Mouse (Mus musculus): ENCODE data around the gene Igsf9b.

The Igsf9b gene

DNA sequence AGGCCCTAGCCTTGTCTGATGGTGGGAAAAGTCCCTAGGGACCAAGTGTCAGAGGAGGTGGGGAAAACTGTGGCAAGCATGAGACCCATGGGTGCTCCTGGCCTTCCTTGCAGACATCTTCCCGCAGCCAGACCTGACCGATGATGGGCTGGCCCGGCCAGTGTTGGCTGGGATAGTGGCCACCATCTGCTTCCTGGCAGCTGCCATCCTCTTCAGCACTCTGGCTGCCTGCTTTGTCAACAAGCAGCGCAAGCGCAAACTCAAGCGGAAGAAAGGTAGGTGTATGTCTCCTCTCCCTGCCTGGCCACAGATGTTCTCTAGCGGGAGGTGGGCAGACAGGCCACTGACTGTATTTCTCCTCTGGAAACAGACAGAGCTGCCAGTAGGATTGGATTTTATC is 32.5 kb downstream of the Igsf9b start:
- no peak for DNase-seq (ENCODE audit: extremely low spot score)

- DNase-seq (ENCODE audit: extremely low spot score): no peak
Observed at GRCm38 (mm10) chr9:27334895-27335294, 35.9 kb downstream of the Igsf9b start.

DNA sequence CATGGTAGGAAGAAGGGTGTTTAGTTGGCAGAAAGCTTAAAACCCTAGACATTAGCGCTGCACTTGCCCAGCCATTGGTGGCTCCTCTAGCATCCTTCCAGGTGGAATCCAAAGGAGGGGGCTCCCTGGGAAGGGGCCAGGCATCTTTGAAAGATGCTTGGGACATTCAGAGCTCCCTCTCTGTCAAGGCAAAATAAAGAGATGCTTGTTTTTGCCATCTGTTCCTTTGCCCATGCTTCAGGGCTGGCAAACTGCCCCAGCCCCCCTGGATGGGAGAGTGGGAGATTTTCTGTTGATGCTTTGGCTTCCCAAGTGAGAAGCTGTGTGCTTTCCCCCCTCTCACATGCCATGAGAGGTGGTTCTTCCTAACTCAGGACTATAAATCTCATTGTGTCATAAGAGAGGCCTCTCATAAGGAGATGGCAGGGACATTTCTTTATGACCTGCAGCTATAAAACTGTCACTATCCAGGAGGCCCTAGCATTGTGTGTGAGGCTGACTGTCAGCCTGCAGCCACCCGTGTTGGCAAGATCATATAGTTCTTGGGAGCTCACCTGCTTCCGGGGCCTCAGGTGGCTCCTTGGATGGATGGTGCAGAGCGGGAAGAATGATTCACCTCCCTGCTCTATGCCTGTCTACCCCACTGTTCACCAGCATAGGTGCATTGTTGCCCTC is 38.1 kb downstream of the Igsf9b start:
- DNase-seq (ENCODE audit: extremely low spot score): no peak

DNA sequence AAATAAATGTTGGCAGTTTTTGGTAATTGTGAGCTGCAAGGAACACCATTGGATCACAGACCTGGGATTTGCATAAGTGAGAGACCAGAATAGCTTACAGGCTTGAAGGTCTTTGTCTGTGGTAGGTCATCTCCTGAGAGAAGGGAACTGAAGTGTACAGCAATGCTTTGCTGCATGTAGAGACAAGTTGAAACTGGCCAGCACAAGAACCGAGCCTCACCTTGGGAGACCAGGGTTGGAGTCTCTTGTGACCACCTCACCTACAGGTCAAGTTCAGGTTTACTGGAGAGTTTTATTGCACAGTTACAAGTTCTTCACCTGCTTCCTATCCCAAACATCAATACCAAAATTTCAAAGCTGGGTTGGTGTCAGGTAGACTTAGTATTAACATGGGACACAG is 40.2 kb downstream of the Igsf9b start:
- DNase-seq (ENCODE audit: extremely low spot score): no peak

DNA sequence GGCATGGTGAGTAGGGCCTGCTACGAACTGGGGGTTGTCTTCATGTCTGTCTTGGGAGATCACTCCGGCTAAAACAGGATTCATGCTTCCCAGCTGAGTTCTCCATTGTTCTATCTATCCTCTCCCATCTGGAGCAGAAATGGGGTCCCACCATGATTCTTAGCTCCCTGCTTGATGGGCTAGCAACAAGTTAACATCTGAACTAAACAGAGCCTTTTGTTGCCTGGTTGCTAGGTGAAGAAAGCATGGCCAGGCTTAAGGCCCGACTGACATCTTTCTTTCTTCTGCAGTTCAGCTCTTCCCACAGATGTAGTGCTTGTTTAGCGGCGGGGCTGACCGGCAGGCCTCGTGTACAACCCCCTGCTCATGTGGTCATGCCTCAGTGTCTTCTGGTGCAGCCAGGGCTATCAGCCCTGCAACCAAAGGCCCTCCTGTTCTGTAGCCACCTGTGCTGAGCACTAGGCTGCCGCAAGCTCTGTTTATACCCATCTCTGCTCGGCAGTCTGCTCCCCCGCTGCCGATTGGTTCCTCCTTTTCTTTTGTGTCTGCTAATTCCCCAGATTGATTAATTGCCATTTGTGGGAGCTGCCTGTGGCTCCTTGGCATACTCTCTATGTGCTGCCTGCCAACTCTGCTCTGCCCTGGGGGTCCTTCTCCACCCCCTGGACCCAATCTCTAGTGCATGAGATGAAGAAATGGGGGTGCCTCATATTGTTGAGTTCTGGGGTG is 47.7 kb downstream of the Igsf9b start:
- no peak for DNase-seq (ENCODE audit: extremely low spot score)

DNA sequence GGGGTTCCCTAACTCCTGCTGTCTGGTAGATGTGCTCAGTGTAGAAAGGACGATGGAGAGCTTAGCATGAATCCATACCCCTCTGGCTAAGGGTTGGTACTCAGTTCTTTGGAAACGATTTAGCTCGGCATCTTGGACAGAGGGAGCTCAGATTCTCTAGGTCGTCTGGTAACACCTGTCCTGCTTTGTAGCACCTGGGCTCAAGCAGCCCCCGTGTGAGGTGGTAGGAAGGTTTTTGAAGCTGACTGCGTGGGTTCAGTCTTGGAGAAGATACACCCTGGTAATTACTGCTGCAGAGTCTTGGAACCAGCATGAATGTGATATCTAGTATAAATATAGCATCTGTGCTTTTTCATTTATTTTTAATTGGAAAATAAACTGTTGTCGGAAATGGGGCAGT is 54.1 kb downstream of the Igsf9b start:
- no peak for DNase-seq (ENCODE audit: extremely low spot score)

DNA sequence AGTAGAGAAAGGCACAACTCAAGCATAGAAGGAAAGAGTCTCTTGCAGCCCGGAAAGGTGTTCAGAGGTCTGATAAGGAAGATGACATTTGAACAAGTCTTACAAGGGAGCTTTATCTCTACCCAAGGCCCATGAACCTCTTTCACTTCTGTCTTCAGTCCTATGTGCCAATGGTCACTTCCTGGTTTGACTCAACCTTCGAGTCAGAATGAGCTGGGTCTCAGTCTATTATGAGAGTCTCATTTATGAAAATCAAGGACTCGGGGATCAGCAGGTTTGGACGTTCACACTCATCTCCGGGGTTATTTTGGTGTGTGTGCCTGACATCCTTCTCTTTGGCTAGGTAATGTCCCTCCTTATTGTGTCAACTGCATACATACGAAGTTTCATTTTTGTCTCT is 58.9 kb downstream of the Igsf9b start:
- DNase-seq (ENCODE audit: extremely low spot score): no peak

GRCm38 (mm10) chr9:27367231-27367630 is 68.2 kb downstream of the Igsf9b start:
- DNase-seq (ENCODE audit: extremely low spot score): peak; percentile 8

- DNase-seq (ENCODE audit: extremely low spot score): no peak
Observed at GRCm38 (mm10) chr9:27369108-27369507, 70.1 kb downstream of the Igsf9b start.

DNA sequence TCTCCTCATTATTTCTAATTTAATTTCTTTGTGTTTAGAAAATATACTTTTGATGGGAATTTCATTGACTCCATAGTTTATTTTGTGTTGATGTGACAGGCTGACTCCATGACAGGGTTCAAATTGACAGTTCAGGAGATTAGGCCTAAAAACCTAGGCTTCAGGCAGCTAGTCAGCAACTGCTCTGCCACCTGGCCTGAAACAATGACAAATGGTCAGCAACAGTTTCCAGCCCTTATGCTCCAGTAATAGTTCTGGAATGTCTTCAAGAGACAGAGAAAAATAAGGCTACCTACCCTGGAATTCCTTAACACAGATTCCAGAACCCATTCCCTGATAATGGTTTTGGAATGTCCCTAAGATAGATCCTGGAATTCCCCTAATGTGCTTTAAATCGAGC is 76.7 kb downstream of the Igsf9b start:
- DNase-seq (ENCODE audit: extremely low spot score): no peak

DNA sequence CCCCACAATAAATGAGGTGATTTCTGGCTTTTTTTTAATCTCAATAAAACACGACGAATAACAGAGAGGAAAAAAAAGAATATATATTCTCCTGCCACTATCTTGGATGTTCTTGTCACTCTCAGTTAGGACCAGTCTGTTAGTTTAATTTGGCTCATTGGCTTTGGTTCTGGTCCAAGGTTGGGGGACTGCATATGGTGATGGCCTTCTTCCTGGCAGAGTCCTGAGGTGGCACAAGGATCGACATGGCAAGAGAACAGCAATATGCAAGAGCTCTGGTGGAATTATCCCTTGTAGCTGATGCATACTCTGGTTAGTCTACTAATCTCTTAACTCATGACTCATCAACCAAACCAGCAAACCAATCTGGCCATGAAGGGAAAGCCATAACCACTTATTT is 87.9 kb downstream of the Igsf9b start:
- DNase-seq (ENCODE audit: extremely low spot score): no peak

DNA sequence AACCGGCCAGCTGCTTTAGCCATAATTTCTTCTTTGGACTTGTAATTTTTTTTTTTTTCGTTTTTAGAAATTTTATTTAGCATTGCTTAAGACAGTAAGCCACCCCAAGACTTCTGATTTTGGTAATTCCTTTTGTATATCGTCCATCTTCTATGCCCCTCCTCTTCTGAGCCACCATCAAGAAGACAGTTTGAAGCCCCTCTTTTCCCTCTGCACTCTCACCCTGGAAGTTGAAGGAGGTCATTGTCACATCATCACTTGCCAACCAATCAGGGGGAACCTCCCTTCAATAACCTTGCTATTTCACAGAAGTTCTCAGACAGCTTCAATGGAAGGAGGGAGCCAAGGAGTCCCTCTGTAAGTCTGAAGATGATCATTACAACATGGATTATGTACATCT is 97.5 kb downstream of the Igsf9b start, which contains the start of gene Spata19:
Spata19 (plus strand) TSS at position 301 of the 400 bp plus-strand sequence.
- DNase-seq (ENCODE audit: extremely low spot score): no peak

GRCm38 (mm10) chr9:27401169-27401568 is 102.2 kb downstream of the Igsf9b start:
- no peak for DNase-seq (ENCODE audit: extremely low spot score)

Data from embryo, embryonic 9.5 days (tissue).